Mouse (Mus musculus) limb, embryonic 14.5 days (tissue): Measurements from ENCODE around the gene Abcd1. TPM values are rescaled to one million over a fixed set of nuclear protein-coding genes. Genes with fewer than 3 reads are reported as not detected.

Source experiments
- ATAC-seq: fragments of 200-750 bp; cut with Nextera tagmentation; 2 replicates; pipeline ENCODE4 v1.8.0; 2017; ENCODE audit warnings: low read depth, moderate number of reproducible peaks, moderate TSS enrichment; ENCODE audit not compliant: low FRiP score
- DNase-seq: peaks from one replicate; pipeline ENCODE4 v3.0.0-alpha.2; 2015; ENCODE audit warnings: low spot score
- H3K27ac ChIP-seq: fragments of 300-500 bp; sonication (generic); replicated peaks from 2 replicates; pipeline ENCODE4 v1.5.1; 2014; ENCODE audit warnings: low read depth, mild to moderate bottlenecking, low read length, moderate library complexity, mixed read lengths
- H3K27me3 ChIP-seq: fragments of 300-500 bp; sonication (generic); 2 replicates; pipeline ENCODE4 v1.6.1; 2014; ENCODE audit warnings: low read length, mixed read lengths; ENCODE audit not compliant: control insufficient read depth, insufficient read depth
- H3K36me3 ChIP-seq: fragments of 300-500 bp; sonication (generic); 2 replicates; pipeline ENCODE4 v1.6.1; 2014; ENCODE audit warnings: mild to moderate bottlenecking, low read length, moderate library complexity, mixed read lengths; ENCODE audit not compliant: control insufficient read depth, insufficient read depth
- H3K4me1 ChIP-seq: fragments of 300-500 bp; sonication (generic); 2 replicates; pipeline ENCODE4 v1.6.1; 2014; ENCODE audit warnings: antibody characterized with exemption, low read length, mixed read lengths; ENCODE audit not compliant: control insufficient read depth, insufficient read depth
- H3K4me2 ChIP-seq: fragments of 300-500 bp; sonication (generic); replicated peaks from 2 replicates; pipeline ENCODE4 v1.6.1; 2014; ENCODE audit warnings: low read depth, mild to moderate bottlenecking, low read length, moderate library complexity; ENCODE audit not compliant: severe bottlenecking
- H3K4me3 ChIP-seq: fragments of 300-500 bp; sonication (generic); replicated peaks from 2 replicates; pipeline ENCODE4 v1.5.1; 2014; ENCODE audit warnings: low read length
- H3K9ac ChIP-seq: fragments of 300-500 bp; sonication (generic); 2 replicates; pipeline ENCODE4 v1.6.1; 2014; ENCODE audit warnings: mild to moderate bottlenecking, low read depth, low read length, moderate library complexity; ENCODE audit not compliant: severe bottlenecking
- H3K9me3 ChIP-seq: fragments of 300-500 bp; sonication (generic); 2 replicates; pipeline ENCODE4 v1.6.1; 2016; ENCODE audit warnings: low read length; ENCODE audit not compliant: control insufficient read depth
- POLR2A ChIP-seq: fragments of 200-500 bp; IDR thresholded peaks from 2 replicates; pipeline ENCODE4 v1.8.0; 2012; ENCODE audit warnings: inconsistent platforms, mild to moderate bottlenecking, moderate library complexity, borderline replicate concordance; ENCODE audit not compliant: insufficient read depth, insufficient read length; ENCODE audit errors: extremely low read depth
- WGBS: fragments of 180-500 bp; shearing (Covaris S2); extraction: QIAGEN DNeasy Blood & Tissue Kit; methylation state at CpG from one replicate; pipeline ENCODE4 v1.1.7; 2014; 5-methylcytosine and 5-hydroxymethylcytosine counted together
- polyA plus RNA-seq, 2 experiments: library from polyadenylated mRNA; depleted of rRNA in 1 of 2; stranded (reverse) in 1 of 2; unstranded in 1 of 2; fragments of >200 nt; fragmentation: Nextera tagmentation in 1 of 2; extraction: Ambion mirVana in 1 of 2; gene quantifications; 2 replicates each; pipeline versions ENCODE4 v1.2.1 to v1.2.3; 2012 to 2014

Abcd1 gene
- polyA plus RNA-seq, 2 experiments = 15.2 to 20.2 TPM

DNA sequence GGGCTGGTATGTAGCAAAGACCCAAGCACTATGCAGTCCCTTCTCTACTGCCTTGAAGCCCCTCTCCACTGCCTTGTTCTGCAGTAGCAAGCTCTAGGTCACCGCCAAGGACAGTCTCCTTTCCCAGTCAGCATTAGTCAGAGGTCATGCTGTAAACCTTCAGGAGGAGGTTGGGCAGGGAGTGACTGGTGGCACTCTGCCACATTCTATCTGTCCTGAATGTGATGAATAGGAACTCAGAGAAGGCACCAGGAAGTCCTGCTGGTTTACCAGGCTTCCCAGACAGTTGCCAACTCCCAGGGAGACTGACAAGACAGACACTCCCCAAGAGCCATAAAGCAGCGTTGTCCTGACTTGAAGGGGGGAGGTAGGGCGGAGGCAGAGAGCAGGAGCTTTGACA is 30.8 kb upstream of the Abcd1 start:
- Histone ChIP-seq H3K9me3 (no peaks in the 10 kb centered on the region), H3K36me3 (peaks cover 25% of the 10 kb centered on the region), H3K4me3 (no peak overlapping the region), H3K27me3 (no peaks in the 10 kb centered on the region), H3K4me1 (no peaks in the 10 kb centered on the region), H3K4me2 (no peak overlapping the region), H3K9ac (no peak overlapping the region), H3K27ac (no peak overlapping the region)
- 46% methylated on average over 3 of the region's 3 CpGs for WGBS
- DNase-seq (no peak), ATAC-seq (no peak)
- TF ChIP-seq POLR2A = no peak

GRCm38 (mm10) chrX:73690917-73691629 is 25.3 kb upstream of the Abcd1 start:
- Histone ChIP-seq H3K4me2 (no peak overlapping the region), H3K9me3 (no peaks in the 10 kb centered on the region), H3K4me3 (no peak overlapping the region), H3K4me1 (no peaks in the 10 kb centered on the region), H3K36me3 (peaks cover 14% of the 10 kb centered on the region), H3K27ac (no peak overlapping the region), H3K9ac (no peak overlapping the region), H3K27me3 (no peaks in the 10 kb centered on the region)
- peak; percentile 19 for DNase-seq
- no peak for TF ChIP-seq POLR2A
- ATAC-seq = peak; percentile 19; the same call in 1 of the 2 replicates
- WGBS = 60% methylated on average over 5 of the region's 5 CpGs

DNA sequence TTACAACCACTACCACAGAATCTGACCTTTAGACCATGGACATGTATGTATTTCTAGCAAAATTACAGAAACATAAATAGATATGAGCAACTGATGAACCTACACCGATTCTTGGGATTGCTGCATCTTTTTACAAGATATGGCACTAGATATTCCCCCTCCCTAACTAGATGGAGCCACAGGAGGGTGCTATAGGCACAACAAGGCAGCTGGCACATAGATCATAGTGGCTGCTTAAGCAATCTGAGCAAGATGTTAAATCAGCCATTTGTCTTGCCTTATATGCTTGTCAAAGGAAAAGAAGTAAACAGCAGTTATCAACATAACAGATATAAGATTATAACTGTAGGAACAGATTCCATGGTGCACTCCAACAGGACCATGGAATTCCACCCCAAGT is 15.9 kb upstream of the Abcd1 start:
- Histone ChIP-seq H3K36me3 (peaks cover 6% of the 10 kb centered on the region; the same call in 1 of the 2 replicates), H3K9me3 (no peaks in the 10 kb centered on the region), H3K27ac (no peak overlapping the region), H3K4me1 (no peaks in the 10 kb centered on the region), H3K9ac (no peak overlapping the region), H3K4me3 (no peak overlapping the region), H3K27me3 (no peaks in the 10 kb centered on the region), H3K4me2 (no peak overlapping the region)
- WGBS = 85% methylated on average over 1 of the region's 1 CpGs
- no peak for TF ChIP-seq POLR2A
- DNase-seq (no peak), ATAC-seq (no peak)

DNA sequence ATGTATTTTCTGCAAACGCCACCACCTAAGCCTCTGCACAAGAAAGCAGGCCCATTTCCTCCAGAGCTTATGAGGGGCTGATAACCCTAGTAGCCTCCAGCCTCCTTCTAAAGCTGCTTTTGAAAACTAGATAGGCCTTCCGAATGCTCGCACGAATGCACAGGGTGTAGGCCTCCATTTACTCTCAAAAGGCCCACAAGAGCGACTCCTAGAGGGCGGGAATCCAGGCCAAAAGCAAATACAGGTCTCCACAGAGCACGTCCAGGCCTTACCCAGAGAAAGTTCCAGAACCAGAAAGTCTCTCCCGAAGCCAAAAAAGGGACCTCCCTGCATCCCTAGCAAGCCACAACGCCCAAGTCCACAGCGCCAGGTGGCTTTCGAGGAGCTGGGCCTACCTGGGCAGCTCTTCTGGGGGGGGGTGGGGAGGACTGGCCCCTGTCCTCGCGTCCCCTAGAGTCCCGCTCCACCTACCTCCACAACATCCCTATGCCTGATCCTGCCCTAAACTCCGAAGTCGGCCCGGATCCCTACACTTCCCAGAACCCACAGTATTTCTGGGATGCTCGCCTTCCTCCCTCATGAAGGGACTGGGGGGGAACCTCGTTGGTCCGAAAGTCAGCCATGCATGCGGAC is 805 bp upstream of the Abcd1 start:
- H3K9me3 ChIP-seq = no peaks in the 10 kb centered on the region
- 29% methylated on average over 15 of the region's 21 CpGs for WGBS
- no peaks in the 10 kb centered on the region for H3K27me3 ChIP-seq
- H3K4me1 ChIP-seq = peaks cover 20% of the 10 kb centered on the region
- no peak for TF ChIP-seq POLR2A
- H3K27ac ChIP-seq = peak overlapping the region; percentile 55
- H3K4me2 ChIP-seq = peak overlapping the region; percentile 60
- ATAC-seq (peak; percentile 7), DNase-seq (no peak)
- H3K9ac ChIP-seq = peak overlapping the region; percentile 61
- H3K36me3 ChIP-seq = peaks cover 6% of the 10 kb centered on the region
- peak overlapping the region; percentile 51 for H3K4me3 ChIP-seq

GRCm38 (mm10) chrX:73716709-73717545 is 530 bp downstream of the Abcd1 start:
- DNase-seq = no peak
- H3K36me3 ChIP-seq = peaks cover 4% of the 10 kb centered on the region; the same call in 1 of the 2 replicates
- no peaks in the 10 kb centered on the region for H3K27me3 ChIP-seq
- H3K4me3 ChIP-seq = peak overlapping the region; percentile 51
- H3K4me1 ChIP-seq = peaks cover 20% of the 10 kb centered on the region
- peak overlapping the region; percentile 50 for H3K9ac ChIP-seq
- peak overlapping the region; percentile 60 for H3K4me2 ChIP-seq
- no peaks in the 10 kb centered on the region for H3K9me3 ChIP-seq
- 35% methylated on average over 29 of the region's 30 CpGs for WGBS
- H3K27ac ChIP-seq = peak overlapping the region; percentile 78
- ATAC-seq = 0 out of 2 replicates have a peak, but pooled peaks have one; percentile 11
- TF ChIP-seq POLR2A = no peak
